Mouse (Mus musculus): Measurements from ENCODE around the gene Stx8. TPM values are rescaled to one million over a fixed set of nuclear protein-coding genes. Genes with fewer than 3 reads are reported as not detected.

The Stx8 gene
- polyA plus RNA-seq, 1 experiment from 2014 or later, result 64.1 TPM

- WGBS, result 99% methylated on average over 2 of the region's 2 CpGs
- Histone ChIP-seq H3K36me3 (ENCODE audit: control insufficient read depth, insufficient read depth, low read length) (no peaks in the 10 kb centered on the region), H3K27me3 (ENCODE audit: control insufficient read depth, insufficient read depth, low read depth, low read length) (no peaks in the 10 kb centered on the region), H3K4me2 (ENCODE audit: low read length) (no peak overlapping the region), H3K9ac (ENCODE audit: low read depth, low read length) (no peak overlapping the region), H3K27ac (ENCODE audit: low read length) (no peak overlapping the region), H3K4me3 (ENCODE audit: low read depth, low read length) (no peak overlapping the region), H3K4me1 (ENCODE audit: control insufficient read depth, insufficient read depth, low read length) (no peaks in the 10 kb centered on the region), H3K9me3 (replicated peaks; ENCODE audit: control insufficient read depth, low read length, poor library complexity, severe bottlenecking) (no peaks in the 10 kb centered on the region)
- no peak for ATAC-seq
Observed at GRCm38 (mm10) chr11:68079756-68080155, 113.8 kb downstream of the Stx8 start.

- Histone ChIP-seq H3K4me1 (ENCODE audit: control insufficient read depth, insufficient read depth, low read length) (no peaks in the 10 kb centered on the region), H3K27me3 (ENCODE audit: control insufficient read depth, insufficient read depth, low read depth, low read length) (no peaks in the 10 kb centered on the region), H3K9me3 (replicated peaks; ENCODE audit: control insufficient read depth, low read length, poor library complexity, severe bottlenecking) (no peaks in the 10 kb centered on the region), H3K9ac (ENCODE audit: low read depth, low read length) (no peak overlapping the region), H3K4me2 (ENCODE audit: low read length) (no peak overlapping the region), H3K36me3 (ENCODE audit: control insufficient read depth, insufficient read depth, low read length) (no peaks in the 10 kb centered on the region), H3K4me3 (ENCODE audit: low read depth, low read length) (no peak overlapping the region), H3K27ac (ENCODE audit: low read length) (no peak overlapping the region)
- ATAC-seq, result no peak
- 98% methylated on average over 2 of the region's 2 CpGs for WGBS
Observed at GRCm38 (mm10) chr11:68080999-68081398, 115.0 kb downstream of the Stx8 start.

- H3K36me3 ChIP-seq (ENCODE audit: control insufficient read depth, insufficient read depth, low read length), result no peaks in the 10 kb centered on the region
- H3K4me1 ChIP-seq (ENCODE audit: control insufficient read depth, insufficient read depth, low read length), result no peaks in the 10 kb centered on the region
- H3K4me3 ChIP-seq (ENCODE audit: low read depth, low read length), result no peak overlapping the region
- no peaks in the 10 kb centered on the region for H3K9me3 ChIP-seq (replicated peaks; ENCODE audit: control insufficient read depth, low read length, poor library complexity, severe bottlenecking)
- H3K4me2 ChIP-seq (ENCODE audit: low read length), result no peak overlapping the region
- no peak overlapping the region for H3K27ac ChIP-seq (ENCODE audit: low read length)
- WGBS, result 87% methylated on average over 12 of the region's 12 CpGs
- ATAC-seq, result no peak
- H3K9ac ChIP-seq (ENCODE audit: low read depth, low read length), result no peak overlapping the region
- no peaks in the 10 kb centered on the region for H3K27me3 ChIP-seq (ENCODE audit: control insufficient read depth, insufficient read depth, low read depth, low read length)
Observed at GRCm38 (mm10) chr11:68082756-68083155, 116.8 kb downstream of the Stx8 start.

GRCm38 (mm10) chr11:68083562-68083961 is 117.6 kb downstream of the Stx8 start:
- Histone ChIP-seq H3K4me1 (ENCODE audit: control insufficient read depth, insufficient read depth, low read length) (no peaks in the 10 kb centered on the region), H3K36me3 (ENCODE audit: control insufficient read depth, insufficient read depth, low read length) (no peaks in the 10 kb centered on the region), H3K9ac (ENCODE audit: low read depth, low read length) (no peak overlapping the region), H3K4me3 (ENCODE audit: low read depth, low read length) (no peak overlapping the region), H3K4me2 (ENCODE audit: low read length) (no peak overlapping the region), H3K27me3 (ENCODE audit: control insufficient read depth, insufficient read depth, low read depth, low read length) (no peaks in the 10 kb centered on the region), H3K9me3 (replicated peaks; ENCODE audit: control insufficient read depth, low read length, poor library complexity, severe bottlenecking) (no peaks in the 10 kb centered on the region), H3K27ac (ENCODE audit: low read length) (0 out of 2 replicates have a peak overlapping the region, but pooled peaks have one; percentile 7)
- ATAC-seq, result no peak
- WGBS, result 86% methylated on average over 6 of the region's 6 CpGs

GRCm38 (mm10) chr11:68086221-68086620 is 120.2 kb downstream of the Stx8 start:
- no peaks in the 10 kb centered on the region for H3K9me3 ChIP-seq (replicated peaks; ENCODE audit: control insufficient read depth, low read length, poor library complexity, severe bottlenecking)
- H3K27me3 ChIP-seq (ENCODE audit: control insufficient read depth, insufficient read depth, low read depth, low read length), result no peaks in the 10 kb centered on the region
- 82% methylated on average over 9 of the region's 9 CpGs for WGBS
- H3K4me2 ChIP-seq (ENCODE audit: low read length), result no peak overlapping the region
- 0 out of 2 replicates have a peak, but pooled peaks cover 2% of the 10 kb centered on the region for H3K4me1 ChIP-seq (ENCODE audit: control insufficient read depth, insufficient read depth, low read length)
- ATAC-seq, result no peak
- no peak overlapping the region for H3K9ac ChIP-seq (ENCODE audit: low read depth, low read length)
- H3K27ac ChIP-seq (ENCODE audit: low read length), result no peak overlapping the region
- H3K4me3 ChIP-seq (ENCODE audit: low read depth, low read length), result no peak overlapping the region
- no peaks in the 10 kb centered on the region for H3K36me3 ChIP-seq (ENCODE audit: control insufficient read depth, insufficient read depth, low read length)

- H3K27ac ChIP-seq (ENCODE audit: low read length), result no peak overlapping the region
- no peak overlapping the region for H3K4me3 ChIP-seq (ENCODE audit: low read depth, low read length)
- no peaks in the 10 kb centered on the region for H3K27me3 ChIP-seq (ENCODE audit: control insufficient read depth, insufficient read depth, low read depth, low read length)
- no peaks in the 10 kb centered on the region for H3K36me3 ChIP-seq (ENCODE audit: control insufficient read depth, insufficient read depth, low read length)
- no peak for ATAC-seq
- H3K9me3 ChIP-seq (replicated peaks; ENCODE audit: control insufficient read depth, low read length, poor library complexity, severe bottlenecking), result no peaks in the 10 kb centered on the region
- H3K4me2 ChIP-seq (ENCODE audit: low read length), result no peak overlapping the region
- 70% methylated on average over 9 of the region's 9 CpGs for WGBS
- 0 out of 2 replicates have a peak, but pooled peaks cover 2% of the 10 kb centered on the region for H3K4me1 ChIP-seq (ENCODE audit: control insufficient read depth, insufficient read depth, low read length)
- H3K9ac ChIP-seq (ENCODE audit: low read depth, low read length), result no peak overlapping the region
Observed at GRCm38 (mm10) chr11:68089426-68089825, 123.4 kb downstream of the Stx8 start.

GRCm38 (mm10) chr11:68089885-68090592 is 124.0 kb downstream of the Stx8 start:
- Histone ChIP-seq H3K27me3 (ENCODE audit: control insufficient read depth, insufficient read depth, low read depth, low read length) (no peaks in the 10 kb centered on the region), H3K27ac (ENCODE audit: low read length) (no peak overlapping the region), H3K4me3 (ENCODE audit: low read depth, low read length) (no peak overlapping the region), H3K36me3 (ENCODE audit: control insufficient read depth, insufficient read depth, low read length) (no peaks in the 10 kb centered on the region), H3K4me2 (ENCODE audit: low read length) (no peak overlapping the region), H3K9ac (ENCODE audit: low read depth, low read length) (no peak overlapping the region), H3K4me1 (ENCODE audit: control insufficient read depth, insufficient read depth, low read length) (0 out of 2 replicates have a peak, but pooled peaks cover 2% of the 10 kb centered on the region), H3K9me3 (replicated peaks; ENCODE audit: control insufficient read depth, low read length, poor library complexity, severe bottlenecking) (no peaks in the 10 kb centered on the region)
- 61% methylated on average over 13 of the region's 13 CpGs for WGBS
- ATAC-seq, result no peak

- H3K4me2 ChIP-seq (ENCODE audit: low read length), result no peak overlapping the region
- H3K4me3 ChIP-seq (ENCODE audit: low read depth, low read length), result no peak overlapping the region
- H3K27me3 ChIP-seq (ENCODE audit: control insufficient read depth, insufficient read depth, low read depth, low read length), result no peaks in the 10 kb centered on the region
- H3K4me1 ChIP-seq (ENCODE audit: control insufficient read depth, insufficient read depth, low read length), result 0 out of 2 replicates have a peak, but pooled peaks cover 2% of the 10 kb centered on the region
- 71% methylated on average over 3 of the region's 3 CpGs for WGBS
- no peaks in the 10 kb centered on the region for H3K9me3 ChIP-seq (replicated peaks; ENCODE audit: control insufficient read depth, low read length, poor library complexity, severe bottlenecking)
- no peaks in the 10 kb centered on the region for H3K36me3 ChIP-seq (ENCODE audit: control insufficient read depth, insufficient read depth, low read length)
- no peak overlapping the region for H3K9ac ChIP-seq (ENCODE audit: low read depth, low read length)
- ATAC-seq, result no peak
- H3K27ac ChIP-seq (ENCODE audit: low read length), result no peak overlapping the region
Observed at GRCm38 (mm10) chr11:68091975-68092759, 126.2 kb downstream of the Stx8 start.

GRCm38 (mm10) chr11:68101598-68101997 is 135.6 kb downstream of the Stx8 start:
- H3K27me3 ChIP-seq (ENCODE audit: control insufficient read depth, insufficient read depth, low read depth, low read length), result no peaks in the 10 kb centered on the region
- WGBS, result 91% methylated on average over 1 of the region's 1 CpGs
- no peak overlapping the region for H3K27ac ChIP-seq (ENCODE audit: low read length)
- H3K4me2 ChIP-seq (ENCODE audit: low read length), result no peak overlapping the region
- H3K36me3 ChIP-seq (ENCODE audit: control insufficient read depth, insufficient read depth, low read length), result no peaks in the 10 kb centered on the region
- no peak for ATAC-seq
- no peak overlapping the region for H3K4me3 ChIP-seq (ENCODE audit: low read depth, low read length)
- H3K4me1 ChIP-seq (ENCODE audit: control insufficient read depth, insufficient read depth, low read length), result no peaks in the 10 kb centered on the region
- H3K9ac ChIP-seq (ENCODE audit: low read depth, low read length), result no peak overlapping the region
- no peaks in the 10 kb centered on the region for H3K9me3 ChIP-seq (replicated peaks; ENCODE audit: control insufficient read depth, low read length, poor library complexity, severe bottlenecking)
